Mouse (Mus musculus): ENCODE results near the gene Slc25a11.

DNA sequence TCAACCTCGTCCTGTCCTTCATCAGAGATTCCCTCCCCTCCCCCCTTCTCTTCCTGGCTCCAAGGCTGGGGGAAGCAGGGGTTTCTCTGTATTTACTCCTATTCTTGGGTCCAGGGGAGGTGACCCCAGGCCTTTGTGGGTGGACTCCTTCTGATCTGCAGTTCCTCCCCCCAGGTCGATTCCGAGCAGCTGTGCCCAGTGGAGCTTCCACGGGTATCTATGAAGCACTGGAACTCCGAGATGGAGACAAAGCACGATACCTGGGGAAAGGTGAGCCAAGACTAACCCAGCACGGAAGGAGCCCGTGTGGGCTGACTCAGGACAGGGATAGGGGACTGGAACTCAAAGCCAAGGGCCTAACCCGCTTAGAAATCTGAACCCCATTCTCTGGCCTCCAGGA lies 10.7 kb upstream of the Slc25a11 start:
- TF ChIP-seq CTCF (IDR thresholded peaks at IDR 0.05; ENCODE audit: borderline replicate concordance, insufficient read depth, low read depth, low read length) (no peak), POLR2A (IDR thresholded peaks at IDR 0.05; ENCODE audit: borderline replicate concordance, insufficient read depth, low read length) (no peak)
